Mouse (Mus musculus) brain, adult 2 months (tissue): ENCODE data around the gene Kcnd3.
A peak's percentile ranks its signal among the peaks of the same experiment; 100 is the strongest.
"Not testable (repeated sequence)": the region's sequence is repeated elsewhere in the genome, so short reads cannot be mapped to it uniquely, and the experiment has no call there.

Source experiments
- DNase-seq: peaks from one replicate; pipeline ENCODE4 v3.0.0; 2011; ENCODE audit warnings: low read depth, low spot score

The Kcnd3 gene

DNA sequence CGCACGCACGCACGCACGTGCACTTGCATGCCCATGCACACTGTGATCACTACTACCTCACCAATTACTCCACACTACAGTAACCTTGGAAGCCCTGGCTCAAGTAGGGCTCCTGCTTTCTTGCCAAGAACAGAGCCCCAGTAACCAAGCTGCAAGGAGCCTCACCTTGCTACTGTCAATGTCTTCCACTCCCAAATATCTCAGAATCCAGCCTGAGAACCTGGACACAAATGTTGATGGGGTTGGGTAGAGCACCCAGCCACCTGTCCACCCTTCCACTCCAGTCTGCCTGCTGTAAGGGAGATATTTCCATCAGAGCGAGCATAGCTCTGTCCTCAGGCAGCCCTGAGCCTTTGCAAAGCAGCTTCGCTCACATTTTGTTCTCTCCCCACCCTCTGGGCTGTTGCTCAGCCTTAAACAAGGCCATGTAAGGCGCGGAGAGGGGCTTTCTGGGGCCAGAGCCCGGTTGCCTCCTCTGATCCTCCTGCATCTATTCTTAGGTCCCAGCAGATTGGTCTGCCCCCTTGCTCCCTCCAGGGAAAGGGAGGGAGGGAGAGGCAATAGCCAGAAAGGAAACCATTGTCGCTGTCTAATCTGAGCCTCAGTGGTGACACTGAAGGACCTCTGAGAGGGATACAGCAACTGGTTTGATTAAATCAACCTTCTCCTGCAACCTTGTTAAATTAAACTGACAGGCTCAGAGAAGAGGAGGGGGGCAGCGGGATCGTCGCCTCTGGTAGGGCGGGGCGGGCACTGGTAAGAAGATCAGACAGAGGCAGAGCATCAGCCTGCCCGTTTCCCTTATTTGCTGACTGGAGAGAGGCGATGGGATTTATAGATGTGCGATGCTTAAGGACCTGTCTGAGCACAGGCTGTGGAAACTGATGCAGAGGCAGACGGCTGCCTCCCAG, 243.6 kb downstream of the Kcnd3 start:
- DNase-seq, result peak; percentile 87

DNA sequence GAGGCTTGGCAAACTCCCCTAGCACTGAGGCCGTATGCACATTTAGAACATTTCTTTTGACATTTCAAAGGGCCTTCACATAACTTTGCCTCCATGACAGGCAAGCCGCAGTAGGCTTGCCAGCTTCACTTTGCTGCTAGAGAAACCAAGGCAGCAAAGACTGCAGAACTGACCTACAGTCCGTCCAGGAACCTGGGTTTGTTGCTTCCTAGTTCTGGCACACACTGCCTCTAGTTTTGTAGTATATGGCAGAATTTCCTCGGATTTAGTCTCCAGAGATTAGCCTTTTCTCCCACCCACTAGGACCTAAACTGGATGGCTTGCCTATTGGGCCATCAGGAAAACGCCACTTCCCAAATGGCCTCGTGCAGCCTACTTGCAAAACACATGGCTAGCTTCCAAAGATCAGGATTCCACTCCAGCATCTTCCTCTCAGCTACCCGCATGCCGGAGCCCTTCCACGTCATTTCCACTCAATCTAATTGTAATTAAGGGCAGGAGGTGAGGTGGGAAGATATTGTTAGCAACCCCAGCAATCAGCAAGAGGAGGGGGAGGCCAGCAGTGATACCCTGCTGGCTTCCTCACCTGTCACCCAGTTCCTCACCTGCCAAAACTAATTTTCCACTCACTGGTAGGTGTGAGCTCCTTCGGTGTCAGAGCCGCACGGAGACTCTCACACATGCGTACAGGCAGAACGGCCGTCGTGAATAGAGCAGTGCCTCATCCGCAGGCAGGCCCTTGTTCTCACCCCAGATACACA, 244.4 kb downstream of the Kcnd3 start:
- DNase-seq, result peak; percentile 61

DNA sequence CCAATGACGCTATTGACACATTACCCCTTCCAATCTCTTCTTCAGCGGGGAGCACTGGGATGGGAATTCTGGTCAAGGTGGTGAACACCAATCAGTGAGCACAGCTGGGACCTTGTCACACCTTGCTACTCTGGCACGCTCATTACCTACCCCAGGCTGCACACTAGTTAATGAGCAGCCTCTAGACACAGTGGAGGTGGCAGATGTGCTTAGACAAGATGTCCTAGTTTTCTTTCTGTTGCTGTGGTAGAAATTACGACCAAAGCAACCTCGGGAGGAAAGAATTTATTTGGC, 245.0 kb downstream of the Kcnd3 start:
- DNase-seq, result no peak

DNA sequence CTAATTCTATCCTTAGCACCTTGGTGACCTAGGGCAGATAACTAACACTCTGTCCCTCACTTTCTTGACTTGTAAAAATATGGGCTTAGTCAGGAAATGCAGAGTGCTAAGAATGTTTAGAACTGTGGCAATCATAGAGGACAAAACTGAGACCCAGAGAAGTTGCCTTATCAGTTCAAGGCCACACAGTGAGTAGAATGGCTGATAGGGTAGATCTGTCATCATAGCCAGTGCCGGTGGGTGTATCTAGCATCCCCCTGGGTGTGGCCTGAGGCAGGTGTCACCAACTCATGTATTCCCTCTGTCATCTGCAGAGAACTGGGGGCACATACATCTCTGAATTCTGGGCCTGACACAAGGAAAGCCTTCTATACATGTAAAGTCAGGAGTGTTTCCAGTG, 246.2 kb downstream of the Kcnd3 start:
- no peak for DNase-seq

DNA sequence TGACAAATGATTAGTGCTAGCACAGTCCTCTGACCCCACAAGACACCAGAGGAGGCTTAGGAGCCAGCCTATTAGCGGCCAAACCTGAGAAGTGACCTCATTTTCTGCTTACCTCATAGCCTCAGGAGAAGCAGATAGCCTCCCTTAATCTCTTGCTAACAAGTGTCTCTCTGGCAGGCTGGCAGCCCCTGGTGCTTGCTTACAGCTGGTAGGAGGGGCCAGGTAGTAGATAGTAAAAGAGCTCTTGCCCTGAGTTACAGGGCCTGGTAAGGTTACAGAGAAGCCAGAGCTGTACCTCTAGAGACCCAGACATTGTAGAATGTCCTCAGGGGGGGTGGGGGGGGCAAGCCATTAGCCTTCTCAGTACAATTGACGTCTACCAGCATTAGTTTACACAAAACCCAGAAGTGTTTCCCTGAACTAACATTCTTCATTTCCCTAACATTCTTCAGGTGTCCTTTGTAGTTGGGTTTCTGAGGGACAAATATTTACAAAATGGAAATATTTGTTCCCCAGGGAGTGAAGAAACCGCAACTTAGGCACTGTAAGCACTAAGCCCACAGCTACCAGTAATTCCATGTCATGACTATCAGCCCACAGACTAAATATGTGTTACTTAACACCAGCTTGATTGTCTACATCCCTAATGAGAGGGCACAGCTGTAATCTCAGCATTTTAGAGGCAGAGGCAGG, 247.3 kb downstream of the Kcnd3 start:
- no peak for DNase-seq

DNA sequence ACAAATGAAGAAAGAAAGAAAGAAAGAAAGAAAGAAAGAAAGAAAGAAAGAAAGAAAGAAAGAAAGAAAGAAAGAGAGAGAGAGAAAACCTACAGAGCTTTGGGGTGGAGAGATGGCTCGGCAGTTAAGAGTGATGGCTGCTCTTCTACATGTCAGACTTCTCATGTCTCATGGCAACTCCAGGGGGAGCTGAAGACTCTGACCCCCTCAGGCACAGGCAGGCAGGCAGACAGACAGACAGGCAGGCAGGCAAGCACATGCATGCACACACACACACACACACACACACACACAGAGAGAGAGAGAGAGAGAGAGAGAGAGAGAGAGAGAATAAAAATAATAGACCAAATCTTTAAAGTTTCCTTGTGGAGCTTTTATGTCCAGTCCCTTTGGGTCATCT, 248.7 kb downstream of the Kcnd3 start:
- not testable (repeated sequence) for DNase-seq

DNA sequence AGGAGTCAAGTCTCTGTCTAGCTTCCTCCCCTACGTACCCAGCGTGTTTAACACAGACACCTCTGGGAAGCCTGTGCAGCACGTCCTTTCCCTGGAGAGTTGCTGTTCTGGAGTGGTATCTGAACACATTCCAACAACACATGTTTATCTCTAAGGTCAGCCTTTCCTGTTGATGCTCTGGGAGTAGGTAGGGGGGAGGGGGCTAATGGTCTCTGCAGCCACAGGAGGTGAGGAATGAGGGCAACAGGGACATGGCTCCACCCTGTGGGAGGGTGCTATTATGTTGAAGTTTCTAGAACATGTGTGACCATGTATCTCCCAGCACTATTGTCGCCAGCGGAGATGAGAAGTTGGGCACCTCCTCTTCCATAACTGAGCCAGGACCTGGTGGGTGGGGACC, 249.3 kb downstream of the Kcnd3 start:
- DNase-seq, result no peak

DNA sequence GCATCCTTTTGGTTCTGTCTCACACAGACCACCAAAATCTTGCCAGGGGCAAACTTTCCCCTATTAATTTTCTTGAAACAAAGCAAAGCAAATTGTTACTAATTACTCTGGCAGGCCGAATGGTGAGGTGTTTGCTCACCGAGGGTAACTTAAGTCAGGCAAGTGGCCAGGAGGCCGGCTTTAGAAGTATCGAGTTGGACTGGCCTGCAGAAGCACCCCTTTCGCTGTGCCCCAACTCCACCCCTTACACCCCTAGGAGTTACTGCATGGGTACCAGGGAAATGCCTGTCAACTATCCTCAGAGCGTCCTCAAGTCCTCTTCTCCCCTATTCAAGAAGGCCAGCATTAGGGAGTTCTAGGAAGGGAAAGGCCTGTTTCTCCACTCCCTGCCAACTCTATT, 251.4 kb downstream of the Kcnd3 start:
- no peak for DNase-seq

DNA sequence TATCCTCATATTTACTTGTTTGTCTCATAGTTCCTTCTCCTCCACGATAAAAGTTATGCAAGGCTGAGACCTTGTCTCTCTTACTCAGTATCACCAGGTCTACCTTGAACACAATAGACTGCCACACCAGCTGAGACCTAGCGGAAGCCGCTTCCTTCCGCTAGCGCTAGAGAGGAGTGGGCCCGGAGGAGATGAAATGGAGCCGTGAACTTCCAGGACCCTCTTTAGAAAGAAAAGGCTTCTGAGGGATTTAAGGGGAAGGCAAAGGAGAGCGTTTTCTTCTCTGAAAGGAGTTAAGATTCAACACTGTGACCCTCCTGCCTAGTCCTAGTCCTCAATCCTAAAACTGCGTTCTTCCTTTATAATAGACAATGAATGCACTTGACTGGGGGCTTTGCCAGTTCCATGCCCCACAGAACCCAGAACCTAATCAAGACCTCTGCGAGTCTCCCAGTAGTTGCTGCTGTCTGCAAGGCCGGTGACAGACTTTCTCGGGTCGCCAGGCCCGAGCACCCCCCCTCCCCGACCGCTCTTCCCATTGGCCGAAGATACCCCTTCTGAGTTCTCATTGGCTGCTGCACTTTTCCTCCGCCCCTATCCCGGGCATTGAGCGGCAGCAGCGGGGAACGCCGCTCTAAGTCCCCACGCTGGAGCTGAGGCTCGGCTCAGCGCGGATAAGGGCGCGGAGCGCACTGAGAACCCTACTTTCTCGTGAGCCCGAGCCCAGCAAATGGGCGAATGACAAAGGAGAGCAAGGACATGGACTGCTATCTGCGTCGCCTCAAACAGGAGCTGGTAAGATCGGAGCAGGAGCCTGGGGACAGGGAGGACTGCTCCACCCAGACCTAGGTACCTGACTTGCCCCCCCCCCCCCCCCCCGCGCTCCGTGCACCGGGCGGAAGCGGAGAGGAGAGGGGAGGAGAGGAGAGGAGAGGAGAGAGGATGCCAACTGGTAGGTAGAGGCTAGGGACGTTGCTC, 252.2 kb downstream of the Kcnd3 start, which contains the start of gene Inka2:
Inka2 (plus strand) TSS at position 569 of the 978 bp plus-strand sequence.
- peak; percentile 97 for DNase-seq

DNA sequence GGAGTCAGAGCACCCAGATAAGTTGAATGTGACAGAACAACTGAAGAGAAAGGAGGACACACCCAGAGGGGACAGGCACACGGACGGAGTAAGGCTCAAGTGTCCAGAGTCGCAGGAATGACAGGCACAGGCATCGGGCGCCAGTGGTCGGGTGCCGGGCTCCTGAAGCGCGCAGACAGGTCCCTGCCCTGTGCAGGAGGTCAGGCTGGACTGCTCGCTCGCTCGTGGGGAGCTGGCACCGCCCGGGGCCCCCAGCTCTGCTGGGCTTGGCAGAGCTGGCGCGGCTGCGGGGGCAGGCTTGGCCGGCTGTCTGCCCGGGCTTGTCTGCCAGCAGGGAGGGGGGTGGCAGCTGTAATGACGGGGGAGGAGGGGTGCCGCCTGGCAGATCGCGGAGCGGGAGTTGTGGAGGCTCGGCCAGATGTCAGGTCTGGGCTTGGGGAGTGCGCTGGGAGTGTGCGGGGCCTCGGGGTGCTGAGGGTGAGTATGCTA, 253.0 kb downstream of the Kcnd3 start:
- DNase-seq, result peak; percentile 96

DNA sequence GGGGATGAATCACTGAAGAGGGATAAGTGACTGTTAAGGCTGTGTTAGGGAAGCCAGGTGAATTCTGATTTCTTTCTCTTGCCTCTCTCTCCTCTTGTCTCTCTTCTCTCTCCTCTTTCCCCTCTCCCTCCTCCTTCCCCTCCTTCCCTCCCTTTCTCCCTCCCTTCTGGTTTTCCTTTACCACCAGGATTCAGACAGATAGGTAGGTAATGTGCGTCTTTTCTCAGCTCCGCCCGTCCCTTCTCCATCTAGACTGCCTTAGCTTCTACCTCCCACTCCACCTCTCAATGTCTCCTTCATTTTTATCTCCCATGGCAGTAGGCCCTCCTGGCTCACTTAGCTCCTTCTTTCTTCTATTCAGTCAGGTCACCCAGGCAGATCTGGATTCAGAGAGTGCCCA, 253.4 kb downstream of the Kcnd3 start:
- DNase-seq, result peak; percentile 72

DNA sequence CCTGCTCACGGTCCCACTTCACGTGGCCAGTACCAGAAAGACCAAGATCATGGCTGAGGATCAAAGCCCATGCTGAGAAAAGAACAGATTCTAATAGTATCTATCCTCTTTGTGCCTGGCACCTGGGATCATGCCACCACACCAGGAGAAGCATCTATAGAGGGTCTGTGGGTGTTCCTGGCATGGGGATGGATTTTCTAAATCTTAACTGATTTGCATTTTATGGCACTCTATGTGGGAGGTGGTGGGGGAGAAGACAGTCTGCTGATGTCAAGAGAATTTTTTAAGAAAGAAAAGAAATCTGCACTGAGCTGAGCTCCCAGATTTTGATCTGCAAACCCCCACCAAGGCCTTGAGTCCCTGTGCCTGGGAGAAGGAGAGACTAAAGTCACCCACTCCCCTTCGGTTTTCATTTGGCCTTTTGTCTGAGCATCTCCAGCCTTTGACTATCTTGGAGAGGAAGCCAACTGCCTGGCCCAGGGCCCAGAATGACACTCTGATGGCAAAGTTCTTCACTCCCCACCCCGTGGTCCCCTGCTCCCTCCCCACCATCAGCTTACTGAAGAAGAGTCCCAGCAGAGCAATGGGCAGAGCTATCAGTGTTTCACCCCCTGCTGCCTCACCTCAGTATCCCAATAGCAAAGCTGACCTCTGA, 254.4 kb downstream of the Kcnd3 start:
- DNase-seq, result peak; percentile 90

DNA sequence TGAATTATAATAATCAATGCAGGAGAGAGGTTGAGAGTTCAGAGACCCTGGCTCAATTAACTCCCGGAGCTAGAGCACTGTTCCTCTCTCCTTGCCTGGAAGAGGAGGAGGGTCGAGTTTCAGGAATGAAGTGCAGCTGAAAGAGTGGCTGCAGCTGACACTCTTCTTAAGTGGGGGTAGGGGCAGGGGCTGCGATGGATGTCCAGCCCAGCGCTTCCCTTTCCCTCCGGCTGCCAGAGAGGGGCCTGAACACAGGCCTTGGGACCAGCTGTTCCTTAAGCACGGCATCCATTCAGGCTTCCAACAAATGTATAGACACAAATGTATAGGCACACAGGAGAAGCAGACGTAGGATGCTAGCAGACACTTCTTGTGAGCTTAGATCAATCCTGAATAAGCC, 255.5 kb downstream of the Kcnd3 start:
- no peak for DNase-seq

DNA sequence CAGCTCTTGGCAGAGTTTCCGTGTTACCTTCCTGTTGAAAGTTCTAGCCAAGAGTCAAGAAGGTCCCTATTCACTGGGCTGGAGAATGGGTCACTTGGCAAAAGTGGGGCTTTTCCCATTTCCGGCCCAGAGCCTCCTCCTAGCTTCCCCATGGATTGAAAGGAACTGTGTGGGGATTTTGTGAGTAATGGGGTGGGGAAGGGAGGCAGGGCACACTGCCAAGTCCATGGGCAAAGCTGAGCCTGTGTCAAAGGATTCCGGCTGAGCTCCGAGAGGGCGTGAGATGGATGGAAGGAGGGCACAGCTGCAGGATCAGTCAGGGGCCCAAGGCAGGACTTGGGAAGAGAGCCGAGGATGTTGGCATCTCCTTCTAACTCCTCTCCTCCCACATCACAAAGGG, 258.1 kb downstream of the Kcnd3 start:
- DNase-seq, result peak; percentile 74

DNA sequence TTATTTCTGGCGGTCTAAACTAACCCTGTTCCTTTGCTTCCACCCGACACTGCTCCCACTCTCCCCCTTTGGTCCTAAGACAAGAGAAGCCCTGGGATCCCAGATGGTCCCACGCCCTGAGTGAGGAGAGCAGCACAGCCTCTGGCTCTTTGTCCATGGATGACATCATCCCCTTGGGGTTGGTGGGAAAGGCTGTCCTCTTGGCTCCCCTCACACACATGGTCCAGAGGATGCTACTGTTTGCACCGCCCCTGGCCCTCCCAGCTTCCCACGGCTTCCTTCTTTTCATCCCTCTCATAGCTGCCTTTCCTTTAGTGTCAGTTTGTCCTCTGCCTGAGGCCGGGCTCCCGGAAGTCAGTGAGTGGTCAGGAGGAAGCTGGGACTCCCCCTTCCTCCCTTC, 259.6 kb downstream of the Kcnd3 start:
- DNase-seq, result peak; percentile 60

DNA sequence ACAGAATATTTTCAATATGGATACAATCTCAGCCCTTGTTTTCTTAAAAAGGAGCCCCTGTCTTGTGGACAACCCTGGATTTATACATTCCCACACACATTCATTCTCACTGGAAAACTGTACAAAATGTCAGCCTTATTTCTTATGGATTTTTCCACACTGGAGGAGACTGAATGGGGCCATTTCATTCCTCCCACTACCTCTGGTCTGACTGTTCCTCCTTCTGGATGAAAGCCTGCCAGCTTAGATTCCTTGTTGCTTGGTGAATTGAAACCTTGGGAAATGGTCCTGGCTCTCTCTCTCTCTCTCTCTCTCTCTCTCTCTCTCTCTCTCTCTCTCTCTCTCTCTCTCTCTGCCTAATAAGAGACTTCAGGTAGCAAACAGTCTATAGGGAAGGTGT, 260.7 kb downstream of the Kcnd3 start:
- DNase-seq, result peak; percentile 67

DNA sequence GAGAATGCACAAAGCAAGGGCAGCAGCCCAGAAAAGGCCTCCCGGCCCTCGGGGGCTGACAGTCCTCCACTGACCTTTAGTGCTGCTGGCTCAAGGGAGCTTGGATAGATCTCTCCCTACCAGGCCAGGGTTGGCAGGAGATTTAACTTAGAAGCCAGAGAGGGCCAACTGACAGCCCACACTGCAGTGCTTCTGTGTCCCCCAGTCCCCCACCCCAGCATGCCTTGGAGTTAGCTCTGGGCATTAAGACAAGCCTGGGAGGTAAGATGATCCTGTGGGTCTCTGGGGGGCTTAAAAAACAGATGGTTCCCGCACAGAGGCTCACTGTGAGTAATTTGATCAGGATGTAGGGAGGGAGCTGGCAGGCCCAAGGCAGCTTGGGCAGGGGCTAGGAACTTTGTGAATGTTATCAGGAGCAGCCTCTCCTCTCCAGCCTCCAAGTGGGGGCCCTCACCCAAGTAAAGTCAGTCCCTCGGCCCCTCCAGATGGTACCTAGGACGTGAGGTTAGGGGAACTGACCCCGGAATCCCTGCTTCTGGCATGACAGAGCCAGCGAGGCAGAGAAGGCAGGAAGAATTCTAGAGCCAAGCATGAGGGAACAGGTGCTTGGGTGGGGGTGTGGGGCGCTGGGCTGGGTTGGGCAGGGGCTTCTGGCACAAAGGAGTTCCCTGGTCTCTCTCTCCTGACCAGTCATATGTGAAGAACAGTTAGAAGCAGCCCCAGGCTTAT, 262.1 kb downstream of the Kcnd3 start:
- no peak for DNase-seq

DNA sequence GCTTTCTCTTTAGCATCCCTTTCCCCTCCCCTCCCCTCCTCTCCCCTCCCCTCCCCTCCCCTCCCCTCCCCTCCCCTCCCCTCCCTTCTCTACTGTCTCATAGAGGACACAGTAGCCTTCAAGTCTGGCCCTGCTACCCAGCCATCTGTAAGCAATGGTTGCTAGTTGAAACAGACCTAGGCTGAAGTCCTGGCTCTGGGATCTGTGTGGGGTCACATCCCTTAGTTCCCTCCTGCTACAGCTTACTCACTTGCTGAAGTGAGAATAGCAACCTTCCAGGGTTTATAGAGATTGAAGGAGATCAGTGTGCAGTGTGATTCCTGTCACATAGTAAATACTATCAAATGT, 262.7 kb downstream of the Kcnd3 start:
- no peak for DNase-seq

DNA sequence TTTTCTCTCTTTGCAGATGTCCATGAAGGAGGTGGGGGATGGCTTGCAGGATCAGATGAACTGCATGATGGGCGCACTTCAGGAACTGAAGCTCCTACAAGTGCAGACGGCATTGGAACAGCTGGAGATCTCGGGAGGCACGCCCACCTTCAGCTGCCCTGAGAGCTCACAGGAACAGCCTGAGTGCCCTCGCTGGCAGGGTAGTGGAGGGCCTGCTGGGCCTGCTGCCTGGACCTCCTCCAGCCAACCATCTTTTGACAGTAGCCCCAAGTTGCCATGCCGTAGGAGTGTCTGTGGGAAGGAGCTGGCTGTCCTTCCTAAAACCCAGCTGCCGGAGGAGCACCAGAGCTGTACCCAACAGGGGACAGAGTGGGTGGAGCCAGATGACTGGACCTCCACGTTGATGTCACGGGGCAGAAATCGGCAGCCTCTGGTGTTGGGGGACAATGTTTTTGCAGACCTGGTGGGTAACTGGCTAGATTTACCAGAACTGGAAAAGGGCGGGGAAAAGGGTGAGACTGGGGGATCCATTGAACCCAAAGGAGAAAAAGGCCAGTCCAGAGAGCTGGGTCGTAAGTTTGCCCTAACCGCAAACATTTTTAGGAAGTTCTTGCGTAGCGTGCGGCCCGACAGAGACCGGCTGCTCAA, 264.3 kb downstream of the Kcnd3 start:
- peak; percentile 76 for DNase-seq
